Mouse (Mus musculus): Measurements from ENCODE around the gene Strn3. TPM values are rescaled to one million over a fixed set of nuclear protein-coding genes. Genes with fewer than 3 reads are reported as not detected.
"Not testable (repeated sequence)": the region's sequence is repeated elsewhere in the genome, so short reads cannot be mapped to it uniquely, and the experiment has no call there.

Gene Strn3
- total RNA-seq, 2 experiments from 2014 or later = 90.7 to 91.0 TPM

GRCm38 (mm10) chr12:51606138-51606537, 85.6 kb downstream of the Strn3 start:
- no peak for DNase-seq

- DNase-seq = no peak
Measured at GRCm38 (mm10) chr12:51603306-51603705, 88.4 kb downstream of the Strn3 start.

- DNase-seq = no peak
Measured at GRCm38 (mm10) chr12:51594030-51594470, 97.6 kb downstream of the Strn3 start.

- DNase-seq = peak; percentile 13
Measured at GRCm38 (mm10) chr12:51593229-51594029, 98.3 kb downstream of the Strn3 start, which contains the start of gene Coch. TSS of gene Coch (plus strand) at chr12:51593341.

- peak; percentile 9 for DNase-seq
Measured at GRCm38 (mm10) chr12:51592888-51593228, 98.8 kb downstream of the Strn3 start.

- DNase-seq = no peak
Measured at GRCm38 (mm10) chr12:51591921-51592320, 99.8 kb downstream of the Strn3 start.

GRCm38 (mm10) chr12:51589263-51589662, 102.4 kb downstream of the Strn3 start:
- DNase-seq = no peak

- not testable (repeated sequence) for DNase-seq
Measured at GRCm38 (mm10) chr12:51577816-51578215, 113.9 kb downstream of the Strn3 start.

GRCm38 (mm10) chr12:51572651-51573050, 119.0 kb downstream of the Strn3 start:
- no peak for DNase-seq

- DNase-seq = no peak
Measured at GRCm38 (mm10) chr12:51569944-51570343, 121.8 kb downstream of the Strn3 start.

- no peak for DNase-seq
Measured at GRCm38 (mm10) chr12:51569472-51569871, 122.2 kb downstream of the Strn3 start.

GRCm38 (mm10) chr12:51567225-51567624, 124.5 kb downstream of the Strn3 start:
- no peak for DNase-seq

GRCm38 (mm10) chr12:51561416-51561815, 130.3 kb downstream of the Strn3 start:
- no peak for DNase-seq

Other genes starting within 250 kb of the Strn3 start
- under 1 TPM; 0.29 to 0.60 TPM for gene Coch, start 98.6 kb downstream of the Strn3 start, total RNA-seq (2021)
- 10 to 100 TPM; 29.3 to 30.0 TPM for gene Ap4s1, start 864 bp downstream of the Strn3 start, total RNA-seq (2021)
- 10 to 100 TPM; 96.8 to 99.6 TPM for gene Hectd1, start 137.6 kb upstream of the Strn3 start, total RNA-seq (2021)

All from heart, postnatal 4 days (tissue).